Mouse (Mus musculus): ENCODE results near the gene 1600014C23Rik.

The 1600014C23Rik gene

DNA sequence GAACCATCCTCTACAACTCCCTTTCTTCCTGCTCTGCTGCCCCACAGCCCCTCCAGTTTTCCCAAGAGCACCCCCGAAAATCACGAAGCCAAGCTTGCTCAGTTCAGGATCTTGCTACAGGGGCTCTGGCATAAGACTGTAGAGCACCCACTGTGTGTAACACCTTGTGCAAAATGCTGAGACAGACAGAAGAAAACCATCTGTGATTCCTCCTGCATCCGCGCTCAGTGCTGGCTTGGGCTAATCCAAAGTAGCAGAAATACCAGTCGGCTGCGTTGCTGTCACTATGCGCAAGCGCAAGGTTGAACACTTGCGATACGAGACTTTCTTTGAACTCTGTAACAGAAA, 9.1 kb downstream of the 1600014C23Rik start:
- DNase-seq: no peak

DNA sequence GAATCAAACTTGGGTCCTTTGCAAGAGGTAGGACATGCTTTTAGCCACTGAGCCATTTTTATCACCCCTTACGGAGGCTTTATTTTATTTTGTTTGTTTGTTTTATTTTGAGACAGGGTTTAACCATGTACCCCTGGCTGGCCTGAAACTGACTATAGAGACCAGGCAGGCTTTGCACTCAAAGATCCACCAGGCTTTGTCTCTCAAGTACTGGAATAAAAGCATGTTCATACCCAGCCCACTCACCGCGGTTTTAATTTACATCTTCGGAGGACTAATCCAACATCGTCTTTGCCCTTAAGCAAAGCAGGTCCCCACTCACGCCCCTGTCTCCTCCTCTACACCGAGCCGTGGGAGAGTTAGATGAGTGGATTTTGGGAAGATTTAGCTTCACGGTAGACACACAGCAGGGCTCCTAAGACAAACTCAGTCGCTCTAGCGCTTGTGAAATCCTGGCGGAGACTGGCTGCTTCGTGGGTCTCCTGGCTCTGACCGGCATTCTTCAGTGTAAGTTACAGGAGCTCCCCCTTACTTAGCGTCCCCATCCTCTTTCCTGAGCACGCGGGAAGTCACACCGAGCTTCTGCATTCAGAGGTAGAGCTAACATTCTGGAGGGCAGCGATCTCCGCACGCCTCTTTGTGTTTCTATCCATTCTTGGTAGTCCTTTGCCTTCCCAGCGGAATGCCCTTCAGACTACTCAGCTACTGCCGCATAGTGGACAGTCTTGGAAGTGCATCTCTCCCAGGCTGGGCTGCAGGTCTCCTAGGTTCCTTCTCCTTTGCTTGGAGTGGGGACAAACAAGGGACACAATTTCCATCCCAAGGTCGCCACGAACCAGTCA, 9.7 kb downstream of the 1600014C23Rik start:
- DNase-seq: peak; percentile 78

DNA sequence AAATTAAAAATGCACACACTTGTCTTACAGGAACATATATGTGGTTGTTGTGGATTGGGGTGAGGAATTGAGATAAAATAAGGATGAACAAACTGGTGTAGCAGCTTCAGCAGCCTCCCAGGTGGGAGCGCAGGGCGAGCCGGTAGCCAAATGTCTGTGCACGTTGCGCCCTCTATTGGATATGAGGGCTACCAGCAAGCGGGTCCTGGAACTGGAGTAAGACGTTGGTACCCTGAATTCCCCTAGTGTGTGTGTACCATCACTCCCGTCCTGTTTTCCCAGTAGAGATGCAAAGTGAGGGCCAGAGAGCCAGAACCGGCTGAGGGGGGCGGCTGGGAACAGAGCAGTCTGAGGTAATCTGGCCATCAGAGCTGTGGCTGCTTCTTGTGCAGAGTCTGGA, 15.3 kb downstream of the 1600014C23Rik start:
- DNase-seq: peak; percentile 71

DNA sequence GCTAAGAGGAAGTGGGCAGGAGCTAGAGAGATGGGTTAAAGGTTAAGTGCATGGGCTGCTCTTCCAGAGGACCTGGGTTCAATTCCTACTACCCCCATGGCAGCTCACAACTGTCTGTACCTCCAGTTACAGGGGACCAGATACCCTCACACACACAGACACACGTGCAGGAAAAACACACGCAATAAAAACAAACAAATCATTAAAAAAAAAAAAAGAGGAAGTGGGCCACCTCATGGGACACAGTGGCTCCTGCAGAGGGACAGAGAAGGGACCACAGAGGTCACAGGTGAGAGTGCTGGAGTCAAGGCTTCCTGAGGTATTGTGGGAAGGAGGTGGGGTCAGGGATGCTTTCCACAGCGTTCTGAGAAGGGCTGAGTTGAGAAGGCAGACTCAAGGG, 22.1 kb downstream of the 1600014C23Rik start:
- no peak for DNase-seq

DNA sequence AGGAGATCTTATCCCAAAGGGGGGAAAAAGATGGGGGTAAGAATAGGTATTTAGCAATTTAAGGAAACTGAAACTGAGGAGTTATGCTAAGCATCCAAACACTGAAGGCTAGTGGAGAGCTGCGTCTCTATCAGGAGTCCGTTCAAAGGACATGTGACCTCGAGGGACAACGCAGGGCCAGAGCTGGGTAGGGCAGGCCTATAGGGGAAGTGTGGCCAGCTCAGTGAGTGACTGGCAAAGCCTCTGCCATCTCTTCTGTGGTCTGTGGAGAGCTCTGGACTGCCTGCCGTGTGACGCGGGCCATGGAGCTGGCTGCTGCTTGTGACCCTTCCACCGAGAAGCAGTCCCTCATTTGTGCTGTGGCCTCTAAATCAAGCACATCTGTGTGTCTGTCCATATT, 23.2 kb downstream of the 1600014C23Rik start:
- no peak for DNase-seq

DNA sequence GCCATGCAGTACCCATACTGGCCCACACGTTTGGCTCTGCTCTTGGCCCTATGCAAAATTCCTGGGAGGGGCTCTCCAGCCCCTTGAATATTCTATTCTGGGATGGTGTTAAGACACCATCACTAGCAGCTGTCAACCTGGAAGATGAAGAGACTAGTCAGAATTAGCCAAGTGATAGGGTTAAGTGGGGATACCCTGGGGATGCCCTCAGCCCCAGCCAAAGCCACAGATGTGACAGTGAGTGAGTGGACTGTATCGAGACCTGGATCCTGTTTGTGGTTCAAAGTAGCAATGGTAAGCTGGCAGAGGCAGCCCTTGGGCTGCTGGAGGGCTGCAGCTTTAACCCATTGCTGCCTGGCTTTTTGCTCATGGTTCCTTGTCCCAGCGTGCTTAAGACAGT, 23.8 kb downstream of the 1600014C23Rik start:
- DNase-seq: no peak

DNA sequence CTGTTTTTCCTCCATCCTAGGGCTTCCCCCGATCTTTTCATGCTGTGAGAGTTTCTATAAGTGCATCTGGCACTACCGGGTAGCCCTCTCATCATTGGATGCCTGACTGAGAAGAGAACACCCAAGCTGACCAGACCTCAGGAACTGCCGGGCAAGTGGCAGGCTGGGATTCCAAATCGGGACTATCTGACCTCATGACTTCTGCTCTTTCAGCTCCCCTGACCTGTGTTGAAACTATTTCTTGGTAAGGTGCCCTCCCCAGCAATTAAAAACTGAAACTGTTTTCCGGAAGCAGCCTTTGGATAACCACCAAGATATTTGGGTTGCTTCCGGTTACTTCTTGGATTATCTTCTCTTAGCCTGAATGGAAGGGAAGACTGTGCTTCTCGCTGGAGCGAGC, 25.5 kb downstream of the 1600014C23Rik start:
- DNase-seq: no peak

DNA sequence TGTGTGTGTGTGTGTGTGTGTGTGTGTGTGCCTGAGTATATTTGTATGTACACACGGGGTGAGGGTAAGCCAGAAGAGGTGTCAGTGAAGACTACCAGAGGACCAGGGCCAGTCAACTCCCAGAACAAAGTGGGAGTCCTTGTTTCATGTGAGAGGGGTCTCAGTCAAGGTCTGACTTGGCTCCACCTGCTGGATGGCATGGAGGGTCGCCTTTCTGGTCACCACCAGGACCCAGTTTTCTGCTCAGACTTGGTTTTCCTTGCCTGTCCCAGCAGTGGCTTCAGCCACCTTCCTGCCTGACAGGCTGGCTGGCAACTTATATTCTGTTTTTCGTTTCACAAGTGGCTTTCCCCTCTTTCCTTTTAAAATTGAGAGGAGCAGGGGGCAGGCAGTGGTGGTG, 26.3 kb downstream of the 1600014C23Rik start:
- DNase-seq: no peak

DNA sequence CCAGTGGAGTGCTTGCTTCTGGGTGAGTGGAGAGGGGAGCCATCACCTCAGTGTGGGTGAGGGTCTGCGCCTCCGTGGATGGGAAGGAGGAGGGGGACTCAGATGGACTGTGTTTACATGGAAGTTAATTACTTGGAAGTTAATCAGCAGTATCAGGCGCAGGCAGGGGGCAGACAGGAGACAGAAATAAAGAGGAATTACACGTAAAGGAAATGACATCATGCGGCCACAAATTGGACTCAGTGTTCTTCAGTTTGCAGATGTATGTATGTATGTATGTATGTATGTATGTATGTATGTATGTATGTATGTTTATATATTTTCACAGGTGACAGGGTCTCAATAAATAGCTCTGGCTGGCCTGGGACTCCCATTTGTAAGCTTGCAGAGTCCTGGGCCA, 26.8 kb downstream of the 1600014C23Rik start:
- no peak for DNase-seq

DNA sequence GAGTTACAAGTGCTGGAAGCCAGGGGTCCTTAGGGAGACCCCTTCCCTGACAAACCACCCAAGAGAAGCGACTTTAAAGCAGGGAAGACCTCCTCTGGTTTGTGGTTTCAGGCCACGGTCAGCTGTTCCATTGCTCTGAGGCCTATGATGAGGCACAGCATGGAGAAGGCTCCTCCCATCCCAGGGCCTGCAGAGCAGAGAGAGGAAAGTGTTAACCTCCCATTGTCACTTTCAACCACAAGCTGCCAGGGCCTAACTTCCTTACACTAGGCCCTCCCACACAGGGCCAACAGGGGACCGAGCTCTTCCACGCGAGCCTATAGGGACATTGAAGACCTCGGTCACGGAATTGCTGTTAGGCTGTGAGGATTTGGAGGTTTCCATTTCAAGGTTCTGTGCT, 30.5 kb downstream of the 1600014C23Rik start:
- no peak for DNase-seq

DNA sequence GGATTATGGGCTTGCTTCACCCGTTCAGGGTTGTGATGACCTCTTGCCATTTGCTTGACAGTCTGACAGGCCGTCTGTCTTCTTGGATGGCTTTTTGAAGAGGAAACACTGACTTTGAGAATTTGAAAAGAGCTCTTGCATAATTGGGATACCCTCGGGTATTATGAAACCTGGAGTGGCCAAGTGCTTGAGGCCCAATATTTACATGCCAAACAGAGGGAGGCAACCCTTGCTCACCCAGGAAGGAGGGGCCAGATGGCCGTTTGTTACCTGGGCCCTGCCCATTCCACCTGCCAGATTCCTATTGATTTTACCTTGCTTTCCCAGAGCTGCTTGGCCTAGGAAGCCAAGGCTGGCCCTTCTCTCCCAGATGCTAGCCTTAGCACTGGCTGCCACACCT, 31.4 kb downstream of the 1600014C23Rik start:
- no peak for DNase-seq

DNA sequence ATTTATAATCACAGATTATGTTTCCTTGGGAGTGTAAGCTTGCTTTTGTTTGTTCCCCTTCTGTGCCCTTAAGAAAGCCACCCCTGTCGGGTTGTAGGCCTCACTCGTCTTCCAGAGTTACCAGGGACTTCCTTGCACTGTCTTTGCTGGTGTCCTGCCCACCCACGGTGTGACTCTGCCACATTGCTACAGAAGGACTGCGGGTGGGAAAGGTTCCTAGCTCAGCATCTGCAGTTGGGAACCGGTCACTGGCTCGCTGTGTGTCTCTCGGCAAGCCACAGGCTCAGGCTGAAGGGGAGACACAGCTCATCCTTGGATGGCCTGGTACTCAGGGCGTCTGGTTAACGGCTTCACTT, 32.4 kb downstream of the 1600014C23Rik start:
- no peak for DNase-seq

DNA sequence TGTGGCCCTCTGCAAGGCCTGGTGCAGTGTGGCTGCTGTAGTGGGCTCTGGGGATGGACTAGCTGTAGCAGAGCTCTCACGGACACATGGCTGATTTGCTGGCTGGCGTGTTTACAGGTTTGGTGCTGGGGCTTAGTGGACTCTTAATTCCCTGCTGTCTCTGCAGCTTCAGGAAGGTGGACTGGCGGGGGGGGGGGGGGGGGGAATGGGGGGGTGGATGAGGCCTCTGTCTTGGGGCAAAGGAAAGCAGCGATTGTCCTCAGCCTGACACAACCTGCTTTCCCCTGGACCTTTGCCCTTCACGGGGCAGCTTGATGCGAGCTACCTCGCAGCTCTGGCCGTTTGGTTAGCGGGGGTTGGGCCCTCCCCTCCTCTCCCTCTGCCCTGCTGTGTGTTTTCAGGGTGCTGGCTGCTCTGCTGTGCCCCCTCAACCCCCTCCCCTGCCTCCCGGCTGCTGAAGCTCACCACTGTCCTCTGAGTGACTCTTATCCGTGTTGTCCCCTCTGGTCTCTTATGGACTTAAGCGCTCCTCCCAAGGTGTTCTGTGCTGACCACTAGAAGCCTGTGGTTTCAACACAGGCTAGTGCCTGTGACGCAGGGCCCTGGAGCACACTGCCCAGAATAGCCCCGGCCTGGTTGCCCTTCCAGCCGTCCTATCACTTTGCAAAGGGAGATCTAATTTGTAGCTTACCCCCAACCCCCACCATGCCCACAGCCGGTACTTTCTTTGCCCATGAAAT, 33.0 kb downstream of the 1600014C23Rik start:
- no peak for DNase-seq

DNA sequence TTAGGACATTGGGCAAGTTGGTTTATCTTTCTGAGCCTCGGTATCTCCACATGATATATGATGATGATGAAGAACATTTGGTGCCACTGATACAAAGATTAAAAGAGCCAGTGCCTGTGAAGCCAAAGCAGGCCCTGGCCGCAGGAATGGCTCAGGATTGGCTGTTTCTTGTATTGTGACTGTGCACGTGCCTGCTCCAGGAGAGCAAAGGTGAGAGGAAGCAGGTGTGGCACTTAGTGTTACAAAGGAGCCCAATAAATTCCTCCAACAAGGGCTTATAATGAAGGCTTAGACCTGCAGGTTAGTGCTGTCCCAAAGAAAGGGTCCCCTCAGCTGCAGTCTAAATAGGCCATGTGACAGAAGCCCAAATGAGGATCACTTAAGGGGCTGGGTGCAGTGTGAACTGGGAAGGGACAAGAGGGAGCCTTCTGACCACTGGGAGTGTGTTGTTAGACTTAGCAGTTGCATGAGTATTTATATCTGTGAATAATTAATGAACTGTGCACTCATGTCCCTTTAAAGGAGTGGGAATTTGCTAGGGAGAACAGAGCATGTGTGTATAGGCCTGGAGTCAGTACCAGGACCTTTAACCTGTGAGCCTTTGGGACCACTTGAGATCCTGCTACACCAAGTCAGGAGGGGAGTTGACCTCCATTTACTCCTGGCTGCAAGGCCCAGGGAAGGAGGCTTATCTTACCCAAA, 34.5 kb downstream of the 1600014C23Rik start:
- DNase-seq: no peak

DNA sequence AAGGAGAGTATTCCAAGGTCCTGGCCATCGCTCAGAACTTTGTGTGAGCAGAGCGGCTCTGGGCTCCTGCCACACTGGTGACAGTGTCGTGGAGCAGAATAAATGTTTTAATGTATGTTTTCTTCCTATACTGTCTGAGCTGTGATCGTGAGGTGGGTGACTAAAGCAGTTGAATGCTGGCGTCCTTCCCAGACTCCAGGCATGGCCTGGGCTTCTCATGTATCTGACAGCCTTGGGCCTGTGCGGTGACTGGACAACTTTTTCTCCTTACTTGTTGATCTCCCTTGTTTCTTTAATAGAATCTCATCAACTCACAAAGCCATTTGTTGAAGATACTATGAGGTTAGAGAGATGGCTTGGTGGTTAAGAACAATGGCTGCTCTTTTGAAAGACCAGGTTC, 35.3 kb downstream of the 1600014C23Rik start:
- no peak for DNase-seq

DNA sequence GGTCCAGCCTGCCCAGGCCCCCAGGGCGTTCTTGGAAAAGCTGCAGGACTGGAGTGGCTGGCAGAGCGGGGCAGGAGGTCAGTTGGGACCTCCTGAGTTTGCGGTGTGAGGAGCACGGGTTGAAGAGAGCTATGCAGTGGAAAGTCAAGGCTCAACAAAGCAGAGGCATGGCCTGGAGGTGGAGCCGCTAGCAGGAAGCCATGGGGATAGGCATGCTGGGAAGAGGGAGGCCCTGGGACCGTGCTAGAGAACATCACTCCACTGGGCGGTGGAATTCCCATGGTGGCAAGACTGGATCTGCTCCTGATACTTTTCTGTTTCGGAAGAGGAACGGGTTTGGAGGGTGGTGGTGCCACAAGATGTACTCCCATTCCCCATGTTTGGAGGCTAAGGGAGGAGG, 36.7 kb downstream of the 1600014C23Rik start:
- DNase-seq: no peak

DNA sequence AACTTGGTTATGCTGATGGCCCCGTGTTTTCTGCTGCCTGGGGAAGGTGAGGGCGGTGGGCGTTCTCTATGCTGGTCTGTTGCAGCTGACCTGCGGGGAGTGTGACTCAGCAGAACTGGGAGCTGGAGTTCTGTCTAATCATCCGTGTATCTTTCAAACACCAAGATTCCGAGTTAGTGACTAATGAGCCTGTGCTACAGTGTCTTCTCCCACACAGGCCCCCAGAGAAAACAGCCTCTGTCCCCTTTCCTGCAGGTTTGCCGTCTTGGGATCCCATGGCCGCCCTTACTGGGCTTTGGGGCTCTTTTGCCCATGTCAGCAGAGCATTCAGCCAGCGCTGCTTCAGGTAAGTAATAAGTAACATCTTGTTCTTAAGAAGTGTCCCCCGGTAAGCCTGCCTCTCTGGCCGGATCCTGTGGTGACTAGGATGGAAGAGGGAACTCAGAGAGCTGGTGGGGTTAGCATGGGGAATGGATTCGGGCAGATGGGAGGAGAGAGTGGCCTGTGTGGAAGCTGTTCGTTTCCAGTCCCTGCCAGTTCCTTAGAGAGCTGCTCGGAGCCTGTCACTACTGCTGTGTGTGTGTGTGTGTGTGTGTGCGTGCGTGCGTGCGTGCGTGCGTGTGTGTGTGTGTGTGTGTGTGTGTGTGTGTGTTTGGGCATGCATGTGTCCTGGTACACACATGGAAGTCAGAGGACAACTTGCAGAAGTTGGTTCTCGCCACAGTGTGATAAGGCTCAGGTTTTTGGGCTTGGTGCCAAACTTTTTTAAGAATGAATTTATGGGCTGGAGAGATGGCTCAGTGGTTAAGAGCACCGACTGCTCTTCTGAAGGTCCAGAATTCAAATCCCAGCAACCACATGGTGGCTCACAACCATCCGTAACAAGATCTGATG, 38.2 kb downstream of the 1600014C23Rik start:
- DNase-seq: no peak

DNA sequence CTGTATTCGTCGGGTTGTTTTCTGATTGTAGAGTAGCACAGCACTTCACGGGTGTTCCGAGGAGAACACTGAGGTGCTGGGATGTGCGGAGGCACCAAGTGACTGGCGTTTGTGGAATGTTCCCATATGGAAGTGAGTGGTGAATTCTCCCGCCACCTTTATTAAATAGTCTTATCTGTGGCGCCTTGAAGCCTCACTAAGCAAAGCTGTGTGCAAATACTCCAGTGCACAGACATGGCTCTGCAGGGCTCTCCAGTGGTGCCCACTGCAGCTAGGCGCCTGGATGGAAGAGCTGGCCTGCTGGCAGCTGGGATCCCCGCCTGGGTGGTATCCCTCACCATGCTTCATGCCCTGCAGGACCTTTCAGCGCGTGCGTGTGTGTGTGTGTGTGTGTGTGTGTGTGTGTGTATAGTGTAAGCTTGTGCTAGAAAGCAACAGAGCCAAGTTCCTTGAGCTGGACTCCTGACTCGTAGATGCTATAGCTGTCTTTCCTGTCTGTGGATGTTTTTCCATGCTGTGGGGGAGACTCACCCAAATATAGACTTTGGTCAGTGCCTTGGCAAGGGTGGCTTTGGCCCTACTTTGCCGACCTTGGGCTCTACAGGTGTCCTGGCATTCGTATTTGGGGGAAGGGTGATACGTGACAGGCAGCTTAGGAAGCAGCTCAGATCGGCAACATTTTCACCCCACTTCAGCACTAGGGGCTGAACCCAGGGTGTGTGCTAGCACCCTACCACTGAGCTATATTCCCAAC, 39.7 kb downstream of the 1600014C23Rik start:
- no peak for DNase-seq

DNA sequence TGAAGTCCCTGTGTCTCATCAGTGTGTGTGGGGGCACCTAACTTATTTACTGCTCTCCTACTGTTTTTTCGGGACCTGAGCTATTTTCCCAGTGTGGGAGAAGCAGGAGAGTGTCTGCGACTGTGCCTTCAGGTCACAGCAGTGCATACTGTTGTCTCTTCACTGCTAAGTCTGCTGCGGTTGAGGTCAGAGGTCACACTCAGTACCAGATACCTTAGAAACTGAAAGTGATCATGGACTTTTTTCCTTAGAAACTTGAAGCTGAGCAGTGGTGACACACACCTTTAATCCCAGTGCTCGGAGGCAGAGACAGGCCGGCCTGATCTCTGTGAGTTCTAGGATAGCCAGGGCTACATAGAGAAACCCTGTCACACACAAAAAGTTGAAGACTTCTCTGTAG, 41.5 kb downstream of the 1600014C23Rik start:
- DNase-seq: no peak

DNA sequence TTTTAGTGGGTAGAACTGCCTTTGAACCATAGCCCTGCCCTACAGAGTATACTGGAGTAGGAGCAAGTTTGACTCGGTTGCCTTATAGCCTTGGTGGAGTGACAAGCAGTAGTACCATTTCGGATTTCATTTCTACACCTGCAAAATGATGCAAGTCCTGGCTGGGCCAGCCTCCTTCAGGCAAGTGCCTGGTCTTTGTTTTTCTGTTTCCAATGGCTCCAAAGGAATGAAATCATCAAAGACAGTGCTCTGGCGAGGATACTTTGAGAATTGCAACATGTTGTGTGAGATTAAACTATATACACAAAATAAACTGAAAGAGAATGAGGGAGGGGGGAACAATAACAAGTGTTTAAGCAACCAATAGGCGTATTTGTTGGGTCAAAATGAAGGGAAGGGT, 43.6 kb downstream of the 1600014C23Rik start:
- DNase-seq: no peak

DNA sequence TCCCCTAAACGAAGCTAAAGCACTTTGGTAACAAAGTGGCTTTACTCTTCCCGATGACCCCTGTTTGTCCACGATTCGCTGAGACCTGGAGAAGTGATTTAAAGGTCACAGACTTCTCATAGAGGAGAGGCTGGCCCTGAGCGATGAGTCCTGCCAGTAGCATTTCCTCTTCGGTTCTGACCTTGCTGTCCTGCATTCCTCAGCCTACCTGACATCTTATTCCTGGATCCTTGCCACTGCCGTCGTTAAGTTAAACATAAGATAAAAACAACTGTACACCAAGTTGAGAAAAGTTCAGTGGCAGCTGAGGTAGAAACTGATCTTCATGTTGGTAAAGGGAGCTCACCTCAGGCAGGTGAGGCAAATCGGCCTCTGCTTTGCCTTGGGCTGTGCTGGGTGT, 44.5 kb downstream of the 1600014C23Rik start:
- no peak for DNase-seq

DNA sequence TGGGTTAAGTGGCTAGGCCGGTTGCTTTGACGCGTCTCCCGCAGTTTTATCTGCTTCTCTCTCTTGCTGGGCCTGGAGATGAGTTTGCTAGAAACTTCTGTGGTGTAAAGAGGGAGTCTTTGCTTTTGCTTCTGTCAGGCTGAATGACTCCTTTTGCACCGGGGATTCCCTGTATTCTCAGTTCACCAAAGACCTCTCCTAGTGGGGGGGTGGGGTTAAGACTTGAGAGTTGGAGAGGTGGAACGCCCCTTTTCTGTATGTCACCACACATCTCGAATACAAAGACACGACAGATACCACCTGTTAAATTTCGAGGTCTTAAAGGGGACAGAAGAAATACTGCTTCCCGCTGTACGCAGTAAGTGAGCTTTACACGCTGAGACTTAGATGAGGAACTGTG, 46.9 kb downstream of the 1600014C23Rik start, which contains the start of gene Tmem63b:
Gene Tmem63b, minus strand, starts transcription at position 190 of the 400 bp plus-strand sequence.
- DNase-seq: no peak

Measured in cerebellum, adult 9-11 months (tissue).